Mouse (Mus musculus) midbrain, embryonic 10.5 days (tissue): ENCODE results near the gene Asdurf. TPM values are rescaled to one million over a fixed set of nuclear protein-coding genes. Genes with fewer than 3 reads are reported as not detected.

Experiments used
- DNase-seq: peaks from one replicate; pipeline ENCODE4 v3.0.0-alpha.2; 2017; ENCODE audit warnings: low spot score
- H3K27ac ChIP-seq: fragments of 300-500 bp; sonication (generic); replicated peaks from 2 replicates; pipeline ENCODE4 v1.5.1; 2016; ENCODE audit warnings: mild to moderate bottlenecking
- H3K27me3 ChIP-seq: fragments of 300-500 bp; sonication (generic); 2 replicates; pipeline ENCODE4 v1.6.1; 2016; ENCODE audit warnings: low read depth, mild to moderate bottlenecking; ENCODE audit not compliant: poor library complexity, severe bottlenecking
- H3K36me3 ChIP-seq: fragments of 300-500 bp; sonication (generic); 2 replicates; pipeline ENCODE4 v1.6.1; 2016; ENCODE audit warnings: mild to moderate bottlenecking, moderate library complexity
- H3K4me1 ChIP-seq: fragments of 300-500 bp; sonication (generic); 2 replicates; pipeline ENCODE4 v1.6.1; 2016
- H3K4me3 ChIP-seq: fragments of 300-500 bp; sonication (generic); 2 replicates; pipeline ENCODE4 v1.5.1; 2016; ENCODE audit warnings: mild to moderate bottlenecking, moderate library complexity
- H3K9me3 ChIP-seq: fragments of 300-500 bp; sonication (generic); replicated peaks from 2 replicates; pipeline ENCODE4 v1.6.1; 2016; ENCODE audit warnings: mild to moderate bottlenecking
- WGBS: fragments of 180-500 bp; shearing (Covaris S2); methylation state at CpG from one replicate; pipeline ENCODE4 v1.1.7; 2016; 5-methylcytosine and 5-hydroxymethylcytosine counted together
- polyA plus RNA-seq: library from polyadenylated mRNA; unstranded; fragments of >200 nt; fragmentation: Nextera tagmentation; extraction: Ambion mirVana; gene quantifications from 2 replicates; pipeline ENCODE4 v1.2.1, GENCODE M21; 2016

The Asdurf gene
- polyA plus RNA-seq, 1 experiment from 2014 or later: not detected

DNA sequence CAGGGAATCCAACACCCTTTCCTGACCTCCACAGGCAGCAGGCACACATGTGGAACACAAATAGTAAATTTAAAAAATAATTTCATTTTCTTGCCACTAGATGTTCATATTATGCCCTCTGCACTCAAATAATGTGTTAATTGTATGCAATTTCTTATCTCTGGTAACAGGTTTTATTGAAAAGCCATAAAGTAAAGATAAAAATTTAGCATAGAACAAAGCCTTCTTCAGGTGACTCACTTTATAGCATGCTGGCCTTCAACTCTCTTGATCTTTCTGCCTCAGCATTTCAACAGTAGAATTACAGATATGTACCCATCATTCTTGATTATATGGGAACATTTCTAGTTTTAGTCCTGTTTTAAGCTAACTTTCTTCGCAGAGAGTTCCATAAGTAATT is 28.1 kb downstream of the Asdurf start:
- no peaks in the 10 kb centered on the region for H3K4me1 ChIP-seq
- H3K27me3 ChIP-seq: no peaks in the 10 kb centered on the region
- WGBS: 98% methylated on average over 1 of the region's 1 CpGs
- H3K4me3 ChIP-seq: no peak overlapping the region
- H3K9me3 ChIP-seq: no peaks in the 10 kb centered on the region
- peaks cover 53% of the 10 kb centered on the region for H3K36me3 ChIP-seq
- no peak overlapping the region for H3K27ac ChIP-seq
- no peak for DNase-seq

DNA sequence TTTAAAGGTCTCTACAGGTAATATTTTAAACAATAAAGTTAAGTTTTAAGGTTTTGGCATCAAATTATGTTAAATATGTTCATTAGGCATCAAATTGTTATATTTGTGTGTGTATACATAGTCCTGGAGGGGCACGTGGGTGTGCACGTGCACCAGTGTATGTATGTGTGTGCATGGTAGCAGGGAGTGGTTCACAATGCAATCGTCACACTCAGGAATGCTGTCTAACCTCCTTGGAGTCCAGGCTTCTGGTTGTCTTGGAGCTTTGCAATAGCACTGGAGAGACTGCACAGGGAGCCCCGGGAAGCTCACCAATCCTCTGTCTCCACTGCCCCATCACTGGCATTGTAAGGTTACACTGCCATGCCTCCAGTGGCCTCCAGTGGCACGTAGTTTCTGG is 29.2 kb downstream of the Asdurf start:
- DNase-seq: no peak
- Histone ChIP-seq H3K27ac (no peak overlapping the region), H3K36me3 (peaks cover 61% of the 10 kb centered on the region), H3K4me3 (no peak overlapping the region), H3K27me3 (no peaks in the 10 kb centered on the region), H3K4me1 (no peaks in the 10 kb centered on the region), H3K9me3 (no peaks in the 10 kb centered on the region)
- WGBS: 95% methylated on average over 5 of the region's 5 CpGs

DNA sequence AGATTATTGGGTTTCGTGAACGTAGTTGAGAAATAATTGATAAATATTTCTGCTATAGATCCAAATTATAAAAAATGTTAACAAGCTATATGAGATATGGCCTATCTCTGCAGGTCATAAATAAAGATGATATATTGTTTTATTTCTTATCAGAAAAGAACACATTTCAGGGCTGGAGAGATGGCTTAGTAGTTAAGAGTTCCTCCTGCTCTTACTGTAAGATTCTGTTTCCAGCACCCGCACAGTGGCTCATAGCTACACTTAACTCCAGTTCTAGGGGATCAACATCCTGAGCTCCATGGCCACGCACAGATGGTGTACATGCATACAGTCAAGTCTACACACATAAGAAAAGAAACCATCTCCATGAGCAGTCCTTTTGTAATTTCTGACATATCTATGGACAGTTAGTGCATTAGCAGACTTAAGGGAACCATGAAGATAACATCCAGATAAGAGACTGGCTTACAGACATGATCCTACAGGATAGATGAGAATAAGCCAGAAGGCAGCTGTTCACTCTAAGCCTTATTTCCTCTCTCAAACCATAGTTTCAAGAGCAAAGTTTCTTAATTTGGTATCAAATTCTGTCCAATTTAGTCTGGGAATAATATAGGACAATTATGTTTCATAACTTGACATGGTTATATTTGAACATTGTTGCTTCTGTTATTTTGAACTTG is 30.6 kb downstream of the Asdurf start:
- peaks cover 75% of the 10 kb centered on the region for H3K36me3 ChIP-seq
- DNase-seq: no peak
- no peak overlapping the region for H3K27ac ChIP-seq
- H3K9me3 ChIP-seq: no peaks in the 10 kb centered on the region
- no peak overlapping the region for H3K4me3 ChIP-seq
- H3K27me3 ChIP-seq: no peaks in the 10 kb centered on the region
- H3K4me1 ChIP-seq: no peaks in the 10 kb centered on the region
- WGBS: 95% methylated on average over 4 of the region's 4 CpGs

DNA sequence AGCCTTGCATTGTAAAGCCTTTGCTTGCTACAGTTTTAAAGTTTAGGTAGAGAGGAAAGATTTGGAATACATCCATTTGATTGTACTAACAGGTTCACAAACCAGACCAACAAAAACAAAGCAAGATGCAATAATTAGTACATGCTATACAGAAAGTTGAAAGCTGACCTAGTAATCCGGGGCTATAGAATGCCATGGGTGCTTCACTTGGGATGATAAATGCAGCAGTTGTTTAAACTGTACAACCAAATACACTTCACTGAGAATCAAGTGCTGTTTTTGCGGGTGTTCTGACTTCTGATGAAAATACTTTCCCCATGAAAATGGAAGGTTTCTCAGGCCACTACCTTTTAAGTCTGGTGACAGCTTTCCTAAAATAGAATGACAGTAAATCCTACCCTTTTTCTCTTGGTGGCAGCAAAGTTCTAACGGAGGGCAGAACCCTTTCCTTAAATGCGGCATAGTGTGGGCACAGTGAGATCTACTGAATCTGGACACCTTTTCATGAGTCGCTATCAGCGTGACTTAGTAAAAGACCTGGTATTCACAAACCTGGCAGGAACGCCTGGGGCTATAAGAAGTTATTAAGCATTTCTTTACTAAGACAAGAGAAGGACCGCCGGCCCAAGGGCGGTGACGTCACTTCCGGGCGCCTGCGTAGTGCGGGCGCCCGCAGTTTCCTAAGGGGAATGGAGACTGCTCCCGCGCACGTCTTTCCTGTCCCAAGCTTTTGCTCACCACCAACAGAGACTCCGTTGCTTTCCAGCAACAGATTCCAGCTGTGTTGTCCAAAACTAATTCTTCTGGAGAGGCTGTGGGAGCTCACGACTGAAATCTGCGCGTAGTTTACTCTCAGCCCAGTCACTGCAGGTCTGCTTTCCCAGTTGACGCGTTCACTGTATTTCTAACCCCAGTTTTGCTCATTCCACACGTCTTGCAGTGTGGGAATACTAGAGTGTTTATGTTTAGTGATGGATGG is 39.1 kb downstream of the Asdurf start, which contains the start of gene Osgepl1:
Gene Osgepl1 (plus strand): TSS at position 636 of the 979 bp plus-strand sequence.
- Histone ChIP-seq H3K27me3 (no peaks in the 10 kb centered on the region), H3K27ac (peak within 1 kb of the TSS; percentile 90), H3K9me3 (no peaks in the 10 kb centered on the region), H3K4me1 (peaks cover 16% of the 10 kb centered on the region), H3K36me3 (peaks cover 51% of the 10 kb centered on the region), H3K4me3 (peak within 1 kb of the TSS; percentile 65)
- WGBS: 4% methylated on average over 27 of the region's 27 CpGs
- DNase-seq: peak; percentile 87

DNA sequence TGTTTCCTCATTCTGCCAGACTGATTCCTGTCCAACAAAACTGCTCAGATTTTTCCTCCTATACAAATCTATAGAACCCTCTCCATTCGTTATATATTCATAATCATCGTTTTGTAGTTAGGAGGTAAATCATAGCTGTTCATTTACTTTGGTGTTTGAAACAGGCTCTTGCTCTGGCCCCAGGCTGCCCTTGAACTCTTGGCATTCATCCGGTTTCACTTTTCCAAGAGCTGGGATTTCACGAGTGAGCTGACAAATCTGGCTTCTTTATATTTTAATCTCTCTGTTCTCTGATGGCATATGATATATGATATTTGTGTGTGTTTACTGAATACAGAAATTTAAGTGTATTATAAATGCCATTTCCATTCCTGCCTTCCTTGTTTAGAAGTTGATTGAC is 51.9 kb downstream of the Asdurf start:
- DNase-seq: no peak
- H3K4me3 ChIP-seq: no peak overlapping the region
- no peaks in the 10 kb centered on the region for H3K9me3 ChIP-seq
- H3K27ac ChIP-seq: no peak overlapping the region
- WGBS: 90% methylated on average over 4 of the region's 4 CpGs
- peaks cover 47% of the 10 kb centered on the region for H3K36me3 ChIP-seq
- H3K4me1 ChIP-seq: peaks cover 14% of the 10 kb centered on the region
- no peaks in the 10 kb centered on the region for H3K27me3 ChIP-seq

Other genes starting within 250 kb of the Asdurf start
- not detected in 2 replicates for gene 1700019A02Rik, start 165.0 kb downstream of the Asdurf start, polyA plus RNA-seq
- gene Pms1, start 55.6 kb downstream of the Asdurf start, polyA plus RNA-seq: 26.1 and 26.5 TPM in 2 replicates
- gene Ormdl1, start 55.5 kb downstream of the Asdurf start, polyA plus RNA-seq: 93.0 and 96.8 TPM in 2 replicates
- gene Gm28778, start 55.5 kb downstream of the Asdurf start, polyA plus RNA-seq: not detected in 2 replicates
- 31.6 and 34.5 TPM in 2 replicates for gene Osgepl1, start 39.0 kb downstream of the Asdurf start, polyA plus RNA-seq
- gene Gm28551, start within 50 bp of the Asdurf start, polyA plus RNA-seq: 0.54 and 1.4 TPM in 2 replicates
- gene Asnsd1, start 133 bp upstream of the Asdurf start, polyA plus RNA-seq: 90.8 and 99.6 TPM in 2 replicates